Comparison of ENCODE assay signal across 8 mouse cellular contexts in genomic region chr13:55361145-55361544, GRCm38 (mm10). TPM values are rescaled to one million over a fixed set of nuclear protein-coding genes. Genes with fewer than 3 reads are reported as not detected.
DNase-seq lines count a peak whose midpoint lies in the region; ATAC-seq and TF ChIP-seq lines count a peak whose summit lies in the region.

No protein-coding gene starts in this region.

- H3K27ac ChIP-seq in heart, embryonic 12.5 days (ENCODE audit: poor library complexity, severe bottlenecking) = no peak overlapping the region
- H3K27ac ChIP-seq in liver, embryonic 16.5 days (ENCODE audit: low read length) = peak overlapping the region; percentile 35; the same call in 1 of the 2 replicates

- DNase-seq in heart, postnatal 4 days = no peak
- DNase-seq in gonadal fat pad, adult 2 months (ENCODE audit: low read depth) = peak; percentile 63
- DNase-seq in right cerebral cortex, postnatal 10 days (ENCODE audit: low spot score in 2 of 2) = no peak
- DNase-seq in urinary bladder, postnatal 4 days (ENCODE audit: low spot score in 2 of 2) = no peak
- no peak for DNase-seq in embryo, embryonic 10.5 days (ENCODE audit: low spot score)

- peaks cover 21% of the 10 kb centered on the region for H3K4me1 ChIP-seq in heart, embryonic 12.5 days (replicated peaks)
- H3K4me1 ChIP-seq in E14TG2a.4 (replicated peaks; ENCODE audit: low read depth, low read length) = peaks cover 54% of the 10 kb centered on the region
- H3K4me1 ChIP-seq in liver, embryonic 16.5 days (ENCODE audit: control insufficient read depth, low read depth, low read length) = peaks cover 24% of the 10 kb centered on the region

- ATAC-seq in heart, embryonic 12.5 days (ENCODE audit: insufficient number of reproducible peaks, low FRiP score) = no peak
- no peak for ATAC-seq in liver, embryonic 16.5 days (ENCODE audit: low read depth)

- no peaks in the 10 kb centered on the region for H3K9me3 ChIP-seq in heart, embryonic 12.5 days (replicated peaks)
- no peaks in the 10 kb centered on the region for H3K9me3 ChIP-seq in E14TG2a.4 (ENCODE audit: low read length)
- H3K9me3 ChIP-seq in liver, embryonic 16.5 days (replicated peaks; ENCODE audit: control insufficient read depth, low read length) = no peaks in the 10 kb centered on the region

- H3K9ac ChIP-seq in heart, embryonic 12.5 days = peak overlapping the region; percentile 87; the same call in 1 of the 2 replicates
- H3K9ac ChIP-seq in liver, embryonic 16.5 days (ENCODE audit: low read depth, low read length) = peak overlapping the region; percentile 95

- peak overlapping the region; percentile 95 for H3K4me2 ChIP-seq in heart, embryonic 12.5 days
- H3K4me2 ChIP-seq in liver, embryonic 16.5 days (ENCODE audit: low read depth, low read length) = peak overlapping the region; percentile 79

- peak overlapping the region; percentile 95 for H3K4me3 ChIP-seq in heart, embryonic 12.5 days
- H3K4me3 ChIP-seq in E14TG2a.4 (replicated peaks; ENCODE audit: low read length) = peak overlapping the region; percentile 99
- H3K4me3 ChIP-seq in liver, embryonic 16.5 days (ENCODE audit: low read depth, low read length) = peak overlapping the region; percentile 96

- no peak for TF ChIP-seq CTCF in E14TG2a.4 (conservative IDR thresholded peaks at IDR 0.05; ENCODE audit: low read length)

- H3K36me3 ChIP-seq in heart, embryonic 12.5 days = peaks cover 45% of the 10 kb centered on the region
- peaks cover 50% of the 10 kb centered on the region for H3K36me3 ChIP-seq in E14TG2a.4 (ENCODE audit: insufficient read depth, low read length)
- H3K36me3 ChIP-seq in liver, embryonic 16.5 days (ENCODE audit: control insufficient read depth, insufficient read depth) = peaks cover 14% of the 10 kb centered on the region

- H3K27me3 ChIP-seq in heart, embryonic 12.5 days (replicated peaks) = no peaks in the 10 kb centered on the region
- no peaks in the 10 kb centered on the region for H3K27me3 ChIP-seq in E14TG2a.4 (ENCODE audit: insufficient read depth, low read length)
- H3K27me3 ChIP-seq in liver, embryonic 16.5 days (ENCODE audit: control insufficient read depth, insufficient read depth, low read depth, low read length) = no peaks in the 10 kb centered on the region

RNA-seq across cellular contexts. Expression of gene Lman2, which starts 1.4 kb away (rescaled TPM):
- polyA plus RNA-seq in heart, embryonic 12.5 days (2016; fragmentation: Nextera tagmentation; extraction: Ambion mirVana) = 105 and 106 TPM in 2 replicates
- 10 to 100 TPM; 54.1 to 59.3 TPM for total RNA-seq in heart, postnatal 4 days (2021)
- 319 and 353 TPM in 2 replicates for polyA plus RNA-seq in gonadal fat pad, adult 2 months (2012; rRNA removed)
- 53.3 and 55.5 TPM in 2 replicates for polyA plus RNA-seq in liver, embryonic 16.5 days (2015; fragmentation: Nextera tagmentation; extraction: Ambion mirVana)

RNA-seq across cellular contexts. Expression of gene Rgs14, which starts 8.4 kb away (rescaled TPM):
- polyA plus RNA-seq in heart, embryonic 12.5 days (2016; fragmentation: Nextera tagmentation; extraction: Ambion mirVana) = 0.42 and 0.52 TPM in 2 replicates
- total RNA-seq in heart, postnatal 4 days (2021) = under 1 TPM in 1 of 2 experiments, not detected in 1; 0.70 TPM
- polyA plus RNA-seq in gonadal fat pad, adult 2 months (2012; rRNA removed) = 2.4 and 2.8 TPM in 2 replicates
- 2.8 and 3.2 TPM in 2 replicates for polyA plus RNA-seq in liver, embryonic 16.5 days (2015; fragmentation: Nextera tagmentation; extraction: Ambion mirVana)

RNA-seq across cellular contexts. Expression of gene Mxd3, which starts 31.5 kb away (rescaled TPM):
- 14.7 and 15.2 TPM in 2 replicates for polyA plus RNA-seq in heart, embryonic 12.5 days (2016; fragmentation: Nextera tagmentation; extraction: Ambion mirVana)
- total RNA-seq in heart, postnatal 4 days (2021) = 10 to 100 TPM; 18.3 to 20.6 TPM
- polyA plus RNA-seq in gonadal fat pad, adult 2 months (2012; rRNA removed) = 1.3 and 2.2 TPM in 2 replicates
- 24.0 and 28.7 TPM in 2 replicates for polyA plus RNA-seq in liver, embryonic 16.5 days (2015; fragmentation: Nextera tagmentation; extraction: Ambion mirVana)

RNA-seq across cellular contexts. Expression of gene Slc34a1, which starts 36.8 kb away (rescaled TPM):
- polyA plus RNA-seq in heart, embryonic 12.5 days (2016; fragmentation: Nextera tagmentation; extraction: Ambion mirVana) = not detected in 2 replicates
- total RNA-seq in heart, postnatal 4 days (2021) = not detected
- polyA plus RNA-seq in gonadal fat pad, adult 2 months (2012; rRNA removed) = 0.34 and 0.91 TPM in 2 replicates
- 0.15 TPM in 1 of 2 replicates, not detected in the other for polyA plus RNA-seq in liver, embryonic 16.5 days (2015; fragmentation: Nextera tagmentation; extraction: Ambion mirVana)

RNA-seq across cellular contexts. Expression of gene Rab24, which starts 39.4 kb away (rescaled TPM):
- 62.0 and 62.3 TPM in 2 replicates for polyA plus RNA-seq in heart, embryonic 12.5 days (2016; fragmentation: Nextera tagmentation; extraction: Ambion mirVana)
- total RNA-seq in heart, postnatal 4 days (2021) = 10 to 100 TPM; 39.5 to 39.9 TPM
- 82.7 and 84.8 TPM in 2 replicates for polyA plus RNA-seq in gonadal fat pad, adult 2 months (2012; rRNA removed)
- 42.2 and 50.1 TPM in 2 replicates for polyA plus RNA-seq in liver, embryonic 16.5 days (2015; fragmentation: Nextera tagmentation; extraction: Ambion mirVana)
